Mouse (Mus musculus): ENCODE results near the gene Nfam1.
"Not testable (repeated sequence)": the region's sequence is repeated elsewhere in the genome, so short reads cannot be mapped to it uniquely, and the experiment has no call there.

Nfam1 gene

GRCm38 (mm10) chr15:83032981-83033541 lies at the start of gene Nfam1:
Gene Nfam1, minus strand, starts transcription at chr15:83033306.
- CTCF ChIA-PET, result interaction anchor here (0.6 kb wide), 2 partner anchors 122 to 277 kb away, joined by 3 read pairs; no protein-coding TSS in a partner anchor

GRCm38 (mm10) chr15:83075607-83076525 lies 42.8 kb upstream of the Nfam1 start:
- CTCF ChIA-PET, result interaction anchor here (0.6 to 0.7 kb wide), 2 partner anchors 173 to 1240 kb away, joined by 3 to 15 read pairs; no protein-coding TSS in a partner anchor

GRCm38 (mm10) chr15:83074179-83074578 lies 41.1 kb upstream of the Nfam1 start:
- CTCF ChIA-PET, result no interaction called here

GRCm38 (mm10) chr15:83071752-83072151 lies 38.6 kb upstream of the Nfam1 start:
- CTCF ChIA-PET, result interaction anchor here (0.6 kb wide), 1 partner anchor 784 kb away, joined by 3 read pairs; no protein-coding TSS in a partner anchor

GRCm38 (mm10) chr15:83070942-83071341 lies 37.8 kb upstream of the Nfam1 start:
- CTCF ChIA-PET, result no interaction called here

- CTCF ChIA-PET, result no interaction called here
These were observed 35.2 kb upstream of the Nfam1 start for GRCm38 (mm10) chr15:83068270-83068669.

GRCm38 (mm10) chr15:83065543-83065942 lies 32.4 kb upstream of the Nfam1 start:
- CTCF ChIA-PET, result no interaction called here

- CTCF ChIA-PET, result interaction anchor here (0.7 kb wide), 2 partner anchors 38 to 215 kb away, joined by 4 to 5 read pairs; no protein-coding TSS in a partner anchor
These were observed 29.5 kb upstream of the Nfam1 start for GRCm38 (mm10) chr15:83062582-83062981.

GRCm38 (mm10) chr15:83061689-83062088 lies 28.6 kb upstream of the Nfam1 start:
- CTCF ChIA-PET, result no interaction called here

GRCm38 (mm10) chr15:83059233-83059660 lies 26.1 kb upstream of the Nfam1 start:
- CTCF ChIA-PET, result interaction anchor here (0.5 to 0.7 kb wide), 2 partner anchors 184 to 245 kb away, joined by 3 to 4 read pairs; no protein-coding TSS in a partner anchor

GRCm38 (mm10) chr15:83057533-83057932 lies 24.4 kb upstream of the Nfam1 start:
- CTCF ChIA-PET, result no interaction called here

- CTCF ChIA-PET, result interaction anchor here (0.7 to 0.8 kb wide), 2 partner anchors 203 to 222 kb away, joined by 3 to 6 read pairs; no protein-coding TSS in a partner anchor
These were observed 23.4 kb upstream of the Nfam1 start for GRCm38 (mm10) chr15:83056378-83057083.

- CTCF ChIA-PET, result no interaction called here
These were observed 22.5 kb upstream of the Nfam1 start for GRCm38 (mm10) chr15:83055569-83055968.

GRCm38 (mm10) chr15:83053261-83053660 lies 20.2 kb upstream of the Nfam1 start:
- CTCF ChIA-PET, result no interaction called here

GRCm38 (mm10) chr15:83052341-83053104 lies 19.4 kb upstream of the Nfam1 start:
- CTCF ChIA-PET, result no interaction called here

- CTCF ChIA-PET, result interaction anchor here (1.1 kb wide), 1 partner anchor 233 kb away, joined by 9 read pairs; no protein-coding TSS in a partner anchor
These were observed 13.6 kb upstream of the Nfam1 start for GRCm38 (mm10) chr15:83046730-83047129.

- CTCF ChIA-PET, result interaction anchor here (1.1 kb wide), 1 partner anchor 233 kb away, joined by 9 read pairs; no protein-coding TSS in a partner anchor
These were observed 13.2 kb upstream of the Nfam1 start for GRCm38 (mm10) chr15:83046308-83046707.

GRCm38 (mm10) chr15:83045565-83045964 lies 12.5 kb upstream of the Nfam1 start:
- CTCF ChIA-PET, result not testable (repeated sequence)

- CTCF ChIA-PET, result no interaction called here
These were observed 10.2 kb upstream of the Nfam1 start for GRCm38 (mm10) chr15:83043362-83043708.

GRCm38 (mm10) chr15:83042655-83043361 lies 9.7 kb upstream of the Nfam1 start:
- CTCF ChIA-PET, result no interaction called here

GRCm38 (mm10) chr15:83040156-83040555 lies 7.0 kb upstream of the Nfam1 start:
- CTCF ChIA-PET, result no interaction called here

Measured in spleen, embryonic (tissue).